Mouse (Mus musculus): ENCODE measurements around the gene 2900011O08Rik. TPM values are rescaled to one million over a fixed set of nuclear protein-coding genes. Genes with fewer than 3 reads are reported as not detected.
A peak's percentile ranks its signal among the peaks of the same experiment; 100 is the strongest.

The 2900011O08Rik gene
- polyA plus RNA-seq, 1 experiment = 260 TPM

DNA sequence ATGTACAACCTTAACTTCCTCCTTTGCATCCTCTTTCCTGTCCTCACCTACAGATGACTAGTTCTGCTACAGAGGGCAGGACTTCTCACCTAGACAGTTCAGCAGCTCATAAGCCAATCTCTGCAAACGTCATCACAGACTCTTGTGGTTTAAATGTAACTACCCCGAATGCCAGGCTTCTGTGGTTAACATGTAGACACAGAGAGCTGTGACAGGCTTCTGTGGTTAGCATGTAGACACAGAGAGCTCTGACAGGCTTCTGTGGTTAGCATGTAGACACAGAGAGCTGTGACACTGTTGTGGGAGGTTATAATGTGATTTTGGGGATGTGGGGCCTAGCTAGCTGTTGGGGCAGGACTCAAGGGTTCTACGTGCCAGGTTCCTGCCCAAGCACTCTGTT lies 101.8 kb downstream of the 2900011O08Rik start:
- no peak for TF ChIP-seq CTCF (IDR thresholded peaks at IDR 0.05; ENCODE audit: extremely low read depth, insufficient read depth, low read length)
- TF ChIP-seq POLR2A (IDR thresholded peaks at IDR 0.05; ENCODE audit: extremely low read depth, insufficient read depth, low read length) = no peak
- H3K4me1 ChIP-seq (ENCODE audit: control insufficient read depth, insufficient read depth, low read length) = no peaks in the 10 kb centered on the region
- H3K27ac ChIP-seq (ENCODE audit: insufficient read depth, low read length) = no peak overlapping the region
- H3K4me3 ChIP-seq (ENCODE audit: insufficient read depth, low read length) = no peak overlapping the region

DNA sequence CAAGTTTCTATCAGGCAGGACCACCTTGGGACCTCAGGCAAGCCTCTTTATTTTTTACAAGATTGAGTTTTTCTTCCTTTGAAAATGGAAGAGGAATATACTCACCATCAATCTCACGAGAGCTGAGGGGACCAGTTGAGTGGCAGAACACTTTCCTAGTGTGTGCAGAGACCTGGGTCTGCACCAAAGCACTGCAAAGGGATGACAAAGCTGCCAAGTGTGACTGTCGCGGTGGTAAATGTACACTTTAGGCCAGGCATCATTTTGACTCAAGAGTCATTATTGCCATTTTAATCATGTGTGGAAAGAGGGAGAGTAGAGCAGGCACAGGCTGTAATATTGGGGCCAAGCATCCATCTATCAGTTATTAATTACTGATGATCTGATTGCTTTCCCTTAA lies 102.9 kb downstream of the 2900011O08Rik start:
- no peaks in the 10 kb centered on the region; the same call in 1 of the 2 replicates for H3K4me1 ChIP-seq (ENCODE audit: control insufficient read depth, insufficient read depth, low read length)
- H3K4me3 ChIP-seq (ENCODE audit: insufficient read depth, low read length) = no peak overlapping the region
- TF ChIP-seq CTCF (IDR thresholded peaks at IDR 0.05; ENCODE audit: extremely low read depth, insufficient read depth, low read length) (no peak), POLR2A (IDR thresholded peaks at IDR 0.05; ENCODE audit: extremely low read depth, insufficient read depth, low read length) (no peak)
- H3K27ac ChIP-seq (ENCODE audit: insufficient read depth, low read length) = no peak overlapping the region

DNA sequence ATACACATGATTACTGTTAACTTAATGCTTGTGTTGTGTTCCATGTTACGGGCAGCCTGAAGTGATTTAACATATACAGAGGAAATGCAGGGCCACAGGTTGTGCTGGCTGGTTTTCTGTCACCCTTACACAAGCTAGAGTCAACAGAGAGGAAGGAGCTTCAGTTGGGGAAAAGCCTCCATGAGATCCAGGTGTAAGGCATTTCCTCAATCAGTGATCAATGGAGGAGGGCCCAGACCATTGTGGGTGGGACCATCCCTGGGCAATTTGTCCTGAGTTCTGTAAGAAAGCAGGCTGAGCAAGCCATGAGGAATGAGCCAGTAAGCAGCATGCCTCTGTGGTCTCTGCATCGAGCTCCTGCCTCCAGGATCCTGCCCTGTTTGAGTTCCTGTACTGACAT lies 105.4 kb downstream of the 2900011O08Rik start:
- TF ChIP-seq POLR2A (IDR thresholded peaks at IDR 0.05; ENCODE audit: extremely low read depth, insufficient read depth, low read length) = no peak
- TF ChIP-seq CTCF (IDR thresholded peaks at IDR 0.05; ENCODE audit: extremely low read depth, insufficient read depth, low read length) = no peak
- no peaks in the 10 kb centered on the region; the same call in 1 of the 2 replicates for H3K4me1 ChIP-seq (ENCODE audit: control insufficient read depth, insufficient read depth, low read length)
- H3K4me3 ChIP-seq (ENCODE audit: insufficient read depth, low read length) = no peak overlapping the region
- H3K27ac ChIP-seq (ENCODE audit: insufficient read depth, low read length) = no peak overlapping the region

DNA sequence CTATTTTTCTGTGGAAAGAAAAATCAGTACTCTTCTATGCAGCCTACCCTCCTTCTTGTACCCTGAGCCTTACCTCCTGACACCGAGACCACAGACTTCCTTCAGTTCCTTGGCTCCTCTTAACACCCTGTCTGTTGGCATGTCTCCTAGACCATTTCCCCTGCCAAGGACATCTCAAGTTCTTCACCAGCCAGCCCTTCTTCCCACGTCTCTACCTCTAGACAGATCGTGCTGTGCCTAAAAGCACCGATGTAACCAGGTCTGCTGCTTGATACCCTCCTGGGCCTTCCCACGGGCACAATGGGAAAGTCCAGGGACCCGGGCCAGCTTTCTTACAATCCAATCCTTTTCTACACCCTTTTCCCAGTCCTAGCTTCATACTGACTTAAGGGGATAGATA lies 119.5 kb downstream of the 2900011O08Rik start:
- no peak for TF ChIP-seq POLR2A (IDR thresholded peaks at IDR 0.05; ENCODE audit: extremely low read depth, insufficient read depth, low read length)
- no peak for TF ChIP-seq CTCF (IDR thresholded peaks at IDR 0.05; ENCODE audit: extremely low read depth, insufficient read depth, low read length)
- no peak overlapping the region for H3K4me3 ChIP-seq (ENCODE audit: insufficient read depth, low read length)
- H3K27ac ChIP-seq (ENCODE audit: insufficient read depth, low read length) = no peak overlapping the region
- peaks cover 1% of the 10 kb centered on the region; the same call in 1 of the 2 replicates for H3K4me1 ChIP-seq (ENCODE audit: control insufficient read depth, insufficient read depth, low read length)

DNA sequence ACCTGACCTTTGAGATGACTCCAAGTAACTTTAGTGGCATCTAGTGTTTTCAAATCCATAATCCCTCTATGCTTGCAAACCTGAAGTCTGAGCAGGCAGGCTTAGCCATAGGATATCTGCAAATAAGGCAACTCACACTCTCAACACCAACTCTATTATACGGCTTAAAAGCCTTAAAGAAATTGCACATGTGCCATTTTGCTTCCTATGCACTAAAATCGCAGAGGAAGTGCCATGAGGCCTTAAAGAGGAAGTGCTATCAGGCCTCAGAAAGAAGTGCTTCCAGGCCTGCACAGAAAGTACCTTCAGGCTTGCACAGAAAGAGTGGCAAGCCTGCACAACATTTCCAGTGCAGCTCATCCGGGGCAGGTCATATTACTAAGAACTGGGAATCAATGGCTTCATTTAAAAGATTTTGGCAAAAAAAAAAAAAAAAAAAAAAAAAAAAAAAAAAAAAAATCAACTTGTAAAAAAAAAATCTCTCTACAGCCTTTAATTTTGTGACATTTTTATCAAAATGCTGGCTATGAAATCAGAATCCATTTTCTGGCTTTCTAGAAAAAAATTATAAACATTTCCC lies 123.3 kb downstream of the 2900011O08Rik start:
- peaks cover 1% of the 10 kb centered on the region; the same call in 1 of the 2 replicates for H3K4me1 ChIP-seq (ENCODE audit: control insufficient read depth, insufficient read depth, low read length)
- TF ChIP-seq POLR2A (IDR thresholded peaks at IDR 0.05; ENCODE audit: extremely low read depth, insufficient read depth, low read length) (no peak), CTCF (IDR thresholded peaks at IDR 0.05; ENCODE audit: extremely low read depth, insufficient read depth, low read length) (no peak)
- no peak overlapping the region for H3K27ac ChIP-seq (ENCODE audit: insufficient read depth, low read length)
- H3K4me3 ChIP-seq (ENCODE audit: insufficient read depth, low read length) = no peak overlapping the region

DNA sequence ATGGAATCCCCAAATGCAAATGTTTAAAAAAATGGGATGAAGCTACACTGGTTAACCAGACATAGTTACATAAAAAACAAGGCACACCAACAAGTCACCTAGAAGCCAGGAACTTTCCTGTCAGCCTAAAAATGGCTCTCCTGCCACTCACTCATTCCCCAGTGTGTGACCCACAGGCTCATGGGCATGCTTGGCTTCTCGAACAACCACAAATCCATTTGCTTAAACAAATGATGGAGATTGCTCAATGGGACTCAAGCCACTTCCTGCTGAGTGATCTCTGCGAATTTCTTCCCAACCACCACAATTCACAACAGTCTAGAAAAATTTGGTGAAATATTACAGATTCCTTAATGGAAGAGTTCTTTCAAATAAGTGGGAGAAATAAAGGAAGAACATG lies 124.5 kb downstream of the 2900011O08Rik start:
- H3K4me3 ChIP-seq (ENCODE audit: insufficient read depth, low read length) = no peak overlapping the region
- H3K27ac ChIP-seq (ENCODE audit: insufficient read depth, low read length) = no peak overlapping the region
- no peaks in the 10 kb centered on the region for H3K4me1 ChIP-seq (ENCODE audit: control insufficient read depth, insufficient read depth, low read length)
- no peak for TF ChIP-seq CTCF (IDR thresholded peaks at IDR 0.05; ENCODE audit: extremely low read depth, insufficient read depth, low read length)
- TF ChIP-seq POLR2A (IDR thresholded peaks at IDR 0.05; ENCODE audit: extremely low read depth, insufficient read depth, low read length) = no peak

DNA sequence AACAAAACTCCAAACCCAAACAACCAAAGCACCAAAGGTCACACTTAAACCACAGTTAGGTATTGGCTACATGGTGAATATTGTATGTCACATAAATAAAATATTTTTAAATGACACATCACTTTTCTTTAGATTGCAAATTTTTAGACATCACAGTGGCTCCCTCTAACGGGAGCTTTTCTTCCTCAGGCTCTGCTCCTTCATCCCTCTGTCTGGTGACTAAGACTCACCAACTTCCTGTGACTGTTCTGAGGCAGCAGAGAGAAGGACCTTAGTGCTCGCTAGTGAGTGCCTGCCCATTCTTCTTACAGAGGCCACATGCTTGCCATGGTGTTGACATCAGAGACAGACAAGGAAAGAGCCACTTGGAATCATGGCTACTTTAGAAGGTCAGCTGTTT lies 125.7 kb downstream of the 2900011O08Rik start:
- H3K4me3 ChIP-seq (ENCODE audit: insufficient read depth, low read length) = no peak overlapping the region
- H3K27ac ChIP-seq (ENCODE audit: insufficient read depth, low read length) = no peak overlapping the region
- TF ChIP-seq CTCF (IDR thresholded peaks at IDR 0.05; ENCODE audit: extremely low read depth, insufficient read depth, low read length) (peak; percentile 30; the same call in 1 of the 2 replicates), POLR2A (IDR thresholded peaks at IDR 0.05; ENCODE audit: extremely low read depth, insufficient read depth, low read length) (no peak)
- no peaks in the 10 kb centered on the region for H3K4me1 ChIP-seq (ENCODE audit: control insufficient read depth, insufficient read depth, low read length)

DNA sequence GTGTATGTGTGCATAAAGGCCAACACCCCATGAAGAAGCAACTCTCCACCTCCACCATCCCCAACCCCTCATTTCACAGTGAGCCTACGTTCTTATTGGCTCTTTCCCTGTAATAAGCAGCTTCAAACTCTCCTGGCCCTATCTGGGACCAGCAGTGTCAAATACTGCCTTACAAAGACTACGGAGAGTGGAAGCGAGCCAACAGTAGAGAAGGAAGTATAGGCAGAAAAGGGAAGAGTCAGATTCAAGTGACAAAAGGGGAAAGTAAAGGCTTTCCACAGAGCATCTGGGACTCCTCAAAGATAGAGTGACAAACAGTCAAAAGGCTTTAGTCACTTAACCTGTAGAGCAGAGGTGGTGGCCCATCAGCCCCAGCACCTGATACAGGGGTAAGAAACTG lies 126.3 kb downstream of the 2900011O08Rik start:
- TF ChIP-seq POLR2A (IDR thresholded peaks at IDR 0.05; ENCODE audit: extremely low read depth, insufficient read depth, low read length) = no peak
- TF ChIP-seq CTCF (IDR thresholded peaks at IDR 0.05; ENCODE audit: extremely low read depth, insufficient read depth, low read length) = no peak
- no peak overlapping the region for H3K4me3 ChIP-seq (ENCODE audit: insufficient read depth, low read length)
- no peaks in the 10 kb centered on the region for H3K4me1 ChIP-seq (ENCODE audit: control insufficient read depth, insufficient read depth, low read length)
- H3K27ac ChIP-seq (ENCODE audit: insufficient read depth, low read length) = no peak overlapping the region

DNA sequence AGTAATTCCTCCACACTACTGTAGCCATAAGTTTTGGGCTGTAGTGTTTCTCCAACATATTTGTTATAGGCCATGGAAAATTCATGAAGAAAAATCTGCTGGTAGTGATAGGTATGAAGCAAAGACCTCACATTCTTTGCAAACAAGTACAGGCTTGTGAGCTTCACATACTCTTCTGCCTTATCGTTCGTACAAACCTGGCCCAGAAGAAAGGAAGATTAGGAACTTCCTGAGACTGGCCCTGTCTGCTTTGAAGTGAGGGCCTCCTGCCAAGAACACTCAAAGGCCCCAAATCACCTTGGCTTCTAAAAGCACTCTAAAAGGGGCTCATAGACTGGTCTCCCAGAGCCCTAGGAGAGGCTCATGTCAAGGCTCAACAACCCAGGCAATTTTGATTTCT lies 130.9 kb downstream of the 2900011O08Rik start:
- H3K4me3 ChIP-seq (ENCODE audit: insufficient read depth, low read length) = no peak overlapping the region
- H3K4me1 ChIP-seq (ENCODE audit: control insufficient read depth, insufficient read depth, low read length) = no peaks in the 10 kb centered on the region
- H3K27ac ChIP-seq (ENCODE audit: insufficient read depth, low read length) = no peak overlapping the region
- TF ChIP-seq CTCF (IDR thresholded peaks at IDR 0.05; ENCODE audit: extremely low read depth, insufficient read depth, low read length) (no peak), POLR2A (IDR thresholded peaks at IDR 0.05; ENCODE audit: extremely low read depth, insufficient read depth, low read length) (no peak)

DNA sequence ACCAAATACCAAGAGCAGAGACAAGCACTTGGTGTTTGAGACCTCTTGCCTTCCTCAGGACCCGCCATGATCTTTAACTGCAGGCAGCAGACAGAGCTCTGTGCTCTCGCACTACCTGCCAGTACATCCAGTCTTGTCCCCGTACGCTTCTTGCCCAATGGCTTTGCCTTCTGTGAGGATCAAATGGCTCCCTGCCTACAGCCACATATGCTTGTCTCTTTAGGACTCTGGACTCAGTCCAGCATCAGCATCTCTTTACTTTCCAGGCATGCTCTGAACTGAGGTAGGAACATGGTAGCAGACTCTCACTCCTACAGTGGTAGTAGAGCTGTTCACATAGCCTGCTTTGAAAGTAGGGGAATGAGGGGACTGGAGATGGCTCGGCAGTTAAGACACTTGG lies 134.5 kb downstream of the 2900011O08Rik start:
- TF ChIP-seq POLR2A (IDR thresholded peaks at IDR 0.05; ENCODE audit: extremely low read depth, insufficient read depth, low read length) (no peak), CTCF (IDR thresholded peaks at IDR 0.05; ENCODE audit: extremely low read depth, insufficient read depth, low read length) (no peak)
- no peak overlapping the region for H3K27ac ChIP-seq (ENCODE audit: insufficient read depth, low read length)
- no peaks in the 10 kb centered on the region; the same call in 1 of the 2 replicates for H3K4me1 ChIP-seq (ENCODE audit: control insufficient read depth, insufficient read depth, low read length)
- no peak overlapping the region for H3K4me3 ChIP-seq (ENCODE audit: insufficient read depth, low read length)
